Mouse (Mus musculus) right cerebral cortex, postnatal 14 days (tissue): ENCODE measurements around the gene Lzic.

ENCODE experiments used
- DNase-seq: peaks from one replicate; pipeline ENCODE4 v3.0.0; 2022

Lzic gene

GRCm38 (mm10) chr4:149484566-149484965, 463 bp upstream of the Lzic start:
- DNase-seq, result no peak

- DNase-seq, result no peak
Observed at GRCm38 (mm10) chr4:149485825-149486206, 787 bp downstream of the Lzic start.

- DNase-seq, result no peak
Observed at GRCm38 (mm10) chr4:149487729-149488128, 2.7 kb downstream of the Lzic start.

- no peak for DNase-seq
Observed at GRCm38 (mm10) chr4:149489415-149490240, 4.6 kb downstream of the Lzic start.

- no peak for DNase-seq
Observed at GRCm38 (mm10) chr4:149491151-149491550, 6.1 kb downstream of the Lzic start.

GRCm38 (mm10) chr4:149496612-149497011, 11.6 kb downstream of the Lzic start:
- no peak for DNase-seq

- no peak for DNase-seq
Observed at GRCm38 (mm10) chr4:149498901-149499300, 13.9 kb downstream of the Lzic start.

GRCm38 (mm10) chr4:149499790-149500189, 14.8 kb downstream of the Lzic start:
- DNase-seq, result no peak

- no peak for DNase-seq
Observed at GRCm38 (mm10) chr4:149504363-149504762, 19.3 kb downstream of the Lzic start.

GRCm38 (mm10) chr4:149504858-149505257, 19.8 kb downstream of the Lzic start:
- no peak for DNase-seq

- DNase-seq, result no peak
Observed at GRCm38 (mm10) chr4:149505261-149505967, 20.4 kb downstream of the Lzic start.

GRCm38 (mm10) chr4:149506904-149507303, 21.9 kb downstream of the Lzic start:
- no peak for DNase-seq

GRCm38 (mm10) chr4:149511221-149511646, 26.2 kb downstream of the Lzic start:
- DNase-seq, result no peak

- no peak for DNase-seq
Observed at GRCm38 (mm10) chr4:149512072-149512471, 27.0 kb downstream of the Lzic start.

- DNase-seq, result no peak
Observed at GRCm38 (mm10) chr4:149515706-149516105, 30.7 kb downstream of the Lzic start.

GRCm38 (mm10) chr4:149517868-149518340, 32.9 kb downstream of the Lzic start, which contains the start of gene Ctnnbip1:
Gene Ctnnbip1, plus strand, starts transcription at chr4:149518236.
- DNase-seq, result peak; percentile 92

GRCm38 (mm10) chr4:149518351-149519220, 33.6 kb downstream of the Lzic start:
- DNase-seq, result no peak

GRCm38 (mm10) chr4:149521258-149521657, 36.2 kb downstream of the Lzic start:
- DNase-seq, result no peak

GRCm38 (mm10) chr4:149523961-149524360, 38.9 kb downstream of the Lzic start:
- no peak for DNase-seq

GRCm38 (mm10) chr4:149525170-149525569, 40.1 kb downstream of the Lzic start:
- no peak for DNase-seq

GRCm38 (mm10) chr4:149525811-149526210, 40.8 kb downstream of the Lzic start:
- no peak for DNase-seq

- DNase-seq, result no peak
Observed at GRCm38 (mm10) chr4:149526330-149526729, 41.3 kb downstream of the Lzic start.
